Mouse (Mus musculus) embryonic facial prominence, embryonic 11.5 days (tissue): ENCODE results near the gene Fxyd1. TPM values are rescaled to one million over a fixed set of nuclear protein-coding genes. Genes with fewer than 3 reads are reported as not detected.

Experiments
- ATAC-seq: fragments of 200-750 bp; cut with Nextera tagmentation; replicated peaks from 2 replicates; pipeline ENCODE4 v1.8.0; 2017; ENCODE audit warnings: low read depth; ENCODE audit not compliant: insufficient number of reproducible peaks, low FRiP score, low TSS enrichment
- DNase-seq: peaks from one replicate; pipeline ENCODE4 v3.0.0-alpha.2; 2015; ENCODE audit warnings: low spot score
- H3K27ac ChIP-seq: fragments of 300-500 bp; sonication (generic); replicated peaks from 2 replicates; pipeline ENCODE4 v1.5.1; 2014; ENCODE audit warnings: mild to moderate bottlenecking, low read depth, low read length, control low read depth
- H3K27me3 ChIP-seq: fragments of 300-500 bp; sonication (generic); 2 replicates; pipeline ENCODE4 v1.6.1; 2014; ENCODE audit warnings: mild to moderate bottlenecking, low read length, moderate library complexity, mixed read lengths; ENCODE audit not compliant: control insufficient read depth, insufficient read depth
- H3K36me3 ChIP-seq: fragments of 300-500 bp; sonication (generic); replicated peaks from 2 replicates; pipeline ENCODE4 v1.6.1; 2014; ENCODE audit warnings: low read depth, mild to moderate bottlenecking, low read length, moderate library complexity, mixed read lengths; ENCODE audit not compliant: control insufficient read depth, insufficient read depth
- H3K4me1 ChIP-seq: fragments of 300-500 bp; sonication (generic); 2 replicates; pipeline ENCODE4 v1.6.1; 2014; ENCODE audit warnings: low read length, mixed read lengths; ENCODE audit not compliant: control insufficient read depth, insufficient read depth
- H3K4me2 ChIP-seq: fragments of 300-500 bp; sonication (generic); 2 replicates; pipeline ENCODE4 v1.6.1; 2014; ENCODE audit warnings: low read depth, mild to moderate bottlenecking, control low read depth, low read length, moderate library complexity
- H3K4me3 ChIP-seq: fragments of 300-500 bp; sonication (generic); 2 replicates; pipeline ENCODE4 v1.5.1; 2014; ENCODE audit warnings: low read depth, low read length, control low read depth
- H3K9ac ChIP-seq: fragments of 300-500 bp; sonication (generic); replicated peaks from 2 replicates; pipeline ENCODE4 v1.6.1; 2014; ENCODE audit warnings: mild to moderate bottlenecking, control low read depth, low read length
- H3K9me3 ChIP-seq: fragments of 300-500 bp; sonication (generic); replicated peaks from 2 replicates; pipeline ENCODE4 v1.6.1; 2016; ENCODE audit warnings: mild to moderate bottlenecking, low read length, inconsistent platforms, mixed read lengths; ENCODE audit not compliant: control insufficient read depth
- WGBS: fragments of 180-500 bp; shearing (Covaris S2); extraction: QIAGEN DNeasy Blood & Tissue Kit; methylation state at CpG from one replicate; pipeline ENCODE4 v1.1.7; 2014; 5-methylcytosine and 5-hydroxymethylcytosine counted together
- polyA plus RNA-seq: library from polyadenylated mRNA; unstranded; fragments of >200 nt; fragmentation: Nextera tagmentation; extraction: Ambion mirVana; gene quantifications from 2 replicates; pipeline ENCODE4 v1.2.1, GENCODE M21; 2014

Gene Fxyd1
- polyA plus RNA-seq, 1 experiment from 2014 or later, result 12.0 TPM

GRCm38 (mm10) chr7:31054661-31055320, 2.2 kb downstream of the Fxyd1 start:
- H3K9me3 ChIP-seq, result no peaks in the 10 kb centered on the region
- H3K4me2 ChIP-seq, result no peak overlapping the region
- no peak for ATAC-seq
- no peaks in the 10 kb centered on the region for H3K36me3 ChIP-seq
- H3K4me1 ChIP-seq, result peaks cover 17% of the 10 kb centered on the region
- 49% methylated on average over 11 of the region's 11 CpGs for WGBS
- H3K27me3 ChIP-seq, result peaks cover 42% of the 10 kb centered on the region
- no peak overlapping the region for H3K27ac ChIP-seq
- H3K9ac ChIP-seq, result no peak overlapping the region
- DNase-seq, result no peak
- no peak overlapping the region for H3K4me3 ChIP-seq

- Histone ChIP-seq H3K27ac (no peak overlapping the region), H3K4me3 (no peak overlapping the region), H3K4me1 (peaks cover 17% of the 10 kb centered on the region), H3K9me3 (no peaks in the 10 kb centered on the region), H3K27me3 (peaks cover 47% of the 10 kb centered on the region), H3K9ac (no peak overlapping the region), H3K4me2 (no peak overlapping the region), H3K36me3 (no peaks in the 10 kb centered on the region)
- ATAC-seq, result no peak
- WGBS, result 24% methylated on average over 10 of the region's 10 CpGs
- no peak for DNase-seq
Observed at GRCm38 (mm10) chr7:31053882-31054447, 3.0 kb downstream of the Fxyd1 start.

- 0 out of 2 replicates have a peak, but pooled peaks have one; percentile 35 for ATAC-seq
- H3K27ac ChIP-seq, result no peak overlapping the region
- H3K4me2 ChIP-seq, result peak overlapping the region; percentile 32
- peak; percentile 53 for DNase-seq
- WGBS, result under 1% methylated on average over 34 of the region's 34 CpGs
- peak overlapping the region; percentile 21; the same call in 1 of the 2 replicates for H3K4me3 ChIP-seq
- peaks cover 47% of the 10 kb centered on the region for H3K27me3 ChIP-seq
- H3K4me1 ChIP-seq, result peaks cover 17% of the 10 kb centered on the region
- H3K36me3 ChIP-seq, result no peaks in the 10 kb centered on the region
- no peaks in the 10 kb centered on the region for H3K9me3 ChIP-seq
- 0 out of 2 replicates have a peak overlapping the region, but pooled peaks have one; percentile 9 for H3K9ac ChIP-seq
Observed at GRCm38 (mm10) chr7:31052636-31053434, 4.2 kb downstream of the Fxyd1 start.

- Histone ChIP-seq H3K4me1 (peaks cover 17% of the 10 kb centered on the region), H3K36me3 (no peaks in the 10 kb centered on the region), H3K27ac (no peak overlapping the region), H3K4me2 (peak overlapping the region; percentile 32), H3K4me3 (peak overlapping the region; percentile 21; the same call in 1 of the 2 replicates), H3K27me3 (peaks cover 47% of the 10 kb centered on the region), H3K9ac (no peak overlapping the region), H3K9me3 (no peaks in the 10 kb centered on the region)
- ATAC-seq (no peak), DNase-seq (no peak)
- WGBS, result 2% methylated on average over 22 of the region's 22 CpGs
Observed at GRCm38 (mm10) chr7:31052251-31052635, 4.8 kb downstream of the Fxyd1 start.

- WGBS, result 3% methylated on average over 28 of the region's 28 CpGs
- Histone ChIP-seq H3K4me3 (peak within 1 kb of the TSS; percentile 18), H3K9ac (no peak within 1 kb of the TSS; the same call in 1 of the 2 replicates), H3K27ac (no peak within 1 kb of the TSS), H3K4me1 (peaks cover 17% of the 10 kb centered on the region), H3K36me3 (no peaks in the 10 kb centered on the region), H3K4me2 (peak within 1 kb of the TSS; percentile 32), H3K27me3 (peaks cover 47% of the 10 kb centered on the region), H3K9me3 (no peaks in the 10 kb centered on the region)
- DNase-seq (no peak), ATAC-seq (no peak)
Observed at GRCm38 (mm10) chr7:31051321-31052021, 5.5 kb downstream of the Fxyd1 start, which contains the start of gene Fxyd7. Gene Fxyd7, minus strand, starts transcription at chr7:31051467.

GRCm38 (mm10) chr7:31050921-31051320, 6.1 kb downstream of the Fxyd1 start:
- Histone ChIP-seq H3K4me1 (peaks cover 17% of the 10 kb centered on the region), H3K4me3 (peak overlapping the region; percentile 18), H3K27me3 (peaks cover 47% of the 10 kb centered on the region), H3K27ac (no peak overlapping the region), H3K36me3 (no peaks in the 10 kb centered on the region), H3K4me2 (peak overlapping the region; percentile 29; the same call in 1 of the 2 replicates), H3K9ac (no peak overlapping the region; the same call in 1 of the 2 replicates), H3K9me3 (no peaks in the 10 kb centered on the region)
- WGBS, result 2% methylated on average over 9 of the region's 9 CpGs
- ATAC-seq (no peak), DNase-seq (no peak)

- WGBS, result 2% methylated on average over 6 of the region's 6 CpGs
- no peaks in the 10 kb centered on the region for H3K9me3 ChIP-seq
- no peak for ATAC-seq
Observed at GRCm38 (mm10) chr7:31050487-31050886, 6.5 kb downstream of the Fxyd1 start.

More at GRCm38 (mm10) chr7:31050487-31050886, 6.5 kb downstream of the Fxyd1 start:
- no peaks in the 10 kb centered on the region for H3K36me3 ChIP-seq
- peaks cover 16% of the 10 kb centered on the region for H3K4me1 ChIP-seq
- DNase-seq, result no peak
- H3K27ac ChIP-seq, result no peak overlapping the region
- H3K9ac ChIP-seq, result no peak overlapping the region; the same call in 1 of the 2 replicates
- peak overlapping the region; percentile 18; the same call in 1 of the 2 replicates for H3K4me3 ChIP-seq
- peaks cover 47% of the 10 kb centered on the region for H3K27me3 ChIP-seq
- peak overlapping the region; percentile 32 for H3K4me2 ChIP-seq
